Mouse (Mus musculus) skeletal muscle tissue, adult 2 months (tissue): Measurements from ENCODE around the gene Psmd12.
A peak's percentile ranks its signal among the peaks of the same experiment; 100 is the strongest.
"Not testable (repeated sequence)": the region's sequence is repeated elsewhere in the genome, so short reads cannot be mapped to it uniquely, and the experiment has no call there.

Source experiments
- DNase-seq: peaks from one replicate; pipeline ENCODE4 v3.0.0-alpha.2; 2012; ENCODE audit warnings: low read depth, low spot score

Gene Psmd12

DNA sequence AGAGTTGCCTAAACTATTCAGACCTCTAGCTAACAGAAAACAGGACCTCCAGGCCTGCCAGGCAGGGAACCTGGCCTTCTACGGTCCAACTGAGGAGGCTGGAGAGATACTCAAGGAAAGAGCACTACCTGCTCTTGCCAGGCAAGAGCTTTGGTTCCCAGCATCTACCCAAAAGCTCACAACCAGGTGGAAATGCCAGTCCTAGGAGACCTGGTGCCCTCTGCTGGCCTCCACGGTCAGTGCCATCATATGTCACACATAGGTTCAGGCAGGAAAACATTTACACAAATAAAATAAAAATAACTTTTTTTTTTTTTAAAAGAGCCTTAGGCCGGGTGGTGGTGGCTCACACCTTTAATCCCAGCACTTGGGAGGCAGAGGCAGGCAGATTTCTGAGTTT, 16.8 kb upstream of the Psmd12 start:
- no peak for DNase-seq

DNA sequence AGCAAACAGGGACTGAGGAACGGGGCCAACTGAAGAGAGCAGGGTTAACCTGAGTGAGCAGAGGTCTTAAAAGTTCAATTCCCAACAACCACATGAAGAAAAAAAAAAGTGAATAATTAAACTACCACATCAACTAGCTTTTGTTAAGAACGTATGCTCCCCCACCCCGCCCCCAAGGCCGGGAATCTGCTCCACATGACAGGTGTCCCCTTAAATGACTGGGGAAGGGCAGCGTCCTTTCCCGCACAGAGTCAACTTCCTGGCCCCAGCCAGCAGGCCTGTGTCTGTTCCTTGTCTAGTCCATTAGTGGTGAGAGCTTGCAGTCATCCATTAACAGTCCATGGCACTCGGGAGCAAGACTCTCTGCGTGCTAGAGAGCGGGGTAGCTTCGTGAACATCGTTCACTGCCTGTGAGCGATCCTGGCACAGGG, 16.0 kb upstream of the Psmd12 start:
- DNase-seq = no peak

DNA sequence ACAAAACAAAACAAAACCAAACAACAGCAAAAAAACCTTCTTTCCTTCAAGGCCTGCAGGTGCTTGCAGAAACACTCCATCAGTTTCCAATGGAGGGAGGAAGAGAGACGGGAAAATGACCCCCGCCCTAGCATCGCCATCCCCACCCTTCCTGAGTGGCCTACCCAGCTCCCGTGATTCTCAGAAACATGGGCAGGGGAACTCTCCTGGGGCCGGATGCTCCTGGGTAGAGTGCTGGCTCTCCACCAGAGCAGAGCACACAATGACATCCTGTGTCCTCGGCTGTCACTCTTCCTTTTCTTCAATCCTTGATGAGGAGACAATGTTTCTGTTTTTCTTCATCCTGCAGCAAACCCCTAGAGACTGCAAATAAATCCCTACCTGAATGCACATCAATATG, 15.1 kb upstream of the Psmd12 start:
- DNase-seq = no peak

DNA sequence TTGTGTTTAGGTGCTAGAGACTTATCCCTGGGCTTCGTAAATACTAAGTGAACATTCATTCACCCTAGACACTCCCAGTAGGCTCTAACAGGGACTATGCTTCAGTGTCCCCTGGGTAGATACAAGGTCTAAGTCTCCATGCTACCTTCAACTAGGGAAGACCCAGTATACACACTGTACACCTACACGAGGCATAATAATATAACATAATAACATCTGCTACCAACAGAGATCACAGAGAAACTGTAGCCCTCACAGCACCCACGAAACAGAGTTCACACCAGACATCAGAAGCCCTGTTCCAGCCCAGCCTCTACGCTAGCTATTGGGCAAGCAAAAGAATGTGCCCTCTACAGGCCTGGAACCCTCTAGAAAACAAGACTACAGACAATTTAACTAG, 14.2 kb upstream of the Psmd12 start:
- DNase-seq = no peak

DNA sequence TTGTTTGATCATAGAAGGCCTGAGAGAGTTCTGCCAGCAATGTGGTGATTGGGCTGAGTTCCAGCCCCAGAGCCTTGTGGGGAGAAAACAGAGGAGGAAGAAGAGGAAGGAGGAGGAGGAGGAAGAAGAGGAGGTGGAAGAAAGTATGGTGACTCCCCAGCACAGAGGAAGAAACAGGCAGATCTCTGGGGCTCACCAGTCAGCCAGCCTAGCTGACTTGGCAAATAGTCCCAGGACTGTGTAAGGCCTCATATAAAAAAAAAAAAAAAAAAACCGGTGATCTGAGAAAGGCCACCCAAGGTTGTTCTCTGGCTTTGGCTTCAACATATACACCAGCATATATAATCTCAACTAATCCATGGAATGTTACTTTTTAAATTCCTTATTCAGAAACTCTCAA, 13.3 kb upstream of the Psmd12 start:
- DNase-seq = no peak

DNA sequence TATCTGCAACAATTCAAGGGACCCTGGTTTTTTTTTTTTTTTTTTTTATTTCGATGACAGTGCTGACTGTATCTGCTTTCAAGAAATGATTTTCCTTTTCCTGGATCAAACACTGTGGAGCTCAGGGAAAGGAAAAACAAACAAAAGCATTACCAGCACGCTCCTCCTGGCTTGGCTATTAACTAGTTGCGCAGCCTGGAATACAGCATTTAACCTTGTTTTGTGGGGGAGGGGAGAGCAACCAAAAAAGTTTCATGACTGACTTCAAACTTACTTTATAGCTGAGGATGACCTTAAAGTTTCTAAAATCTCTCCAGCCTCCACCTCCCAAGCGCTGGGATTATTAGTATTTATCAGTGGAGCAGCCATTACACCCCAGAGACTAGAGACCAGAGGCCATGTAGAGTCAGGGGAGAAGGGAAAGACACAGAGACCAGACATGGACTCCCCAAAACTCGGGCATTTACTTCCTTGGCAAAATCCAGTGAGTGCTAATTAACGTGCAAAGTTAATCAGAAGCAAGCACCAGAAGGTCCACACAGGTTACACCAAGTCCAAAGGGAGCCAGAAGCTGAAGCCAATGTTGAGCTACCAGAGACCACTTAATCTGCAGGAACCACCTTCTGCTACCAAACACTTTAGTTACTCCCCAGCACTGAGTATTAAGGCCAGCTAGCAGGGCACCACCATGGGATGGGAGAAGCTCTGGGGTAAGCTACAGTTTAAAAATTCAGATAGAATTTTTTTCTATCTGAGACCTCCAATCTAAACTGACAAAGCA, 12.5 kb upstream of the Psmd12 start:
- no peak for DNase-seq

DNA sequence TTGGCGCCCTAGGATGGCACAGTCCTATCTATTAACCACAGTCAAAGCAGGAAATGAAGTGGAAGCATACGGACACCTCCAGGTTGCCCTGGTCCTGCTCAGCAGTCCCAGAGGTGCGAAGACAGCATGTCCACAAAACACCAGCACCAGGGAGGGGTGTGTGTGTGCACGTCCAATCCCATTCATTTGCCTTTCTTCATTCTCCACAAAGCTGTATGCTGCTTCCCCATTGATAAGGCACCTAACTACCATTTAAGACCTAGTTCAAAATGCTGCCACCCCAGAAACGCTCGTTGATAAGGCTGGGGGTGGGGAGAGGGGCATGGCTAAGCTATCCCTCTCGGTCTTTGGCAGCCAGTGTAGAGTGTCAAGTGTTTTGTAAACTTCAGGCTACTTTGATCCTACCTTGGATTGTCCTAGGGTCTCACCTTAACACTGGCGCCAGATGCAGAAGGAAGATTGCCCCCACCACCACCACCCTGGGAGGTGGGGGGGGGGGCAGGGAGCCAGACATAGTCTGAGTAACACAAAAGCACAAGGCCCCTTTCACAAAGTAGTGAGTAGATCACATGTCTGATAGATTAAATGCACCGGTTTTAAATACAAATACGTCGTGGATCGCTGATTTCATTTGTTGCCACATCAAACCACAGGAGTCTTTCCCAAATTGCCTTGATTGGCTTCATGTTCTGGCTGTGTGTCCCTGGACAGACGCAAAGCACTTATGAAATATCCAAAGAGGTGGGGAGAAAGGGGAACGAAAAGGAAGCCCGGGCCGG, 10.8 kb upstream of the Psmd12 start:
- no peak for DNase-seq

DNA sequence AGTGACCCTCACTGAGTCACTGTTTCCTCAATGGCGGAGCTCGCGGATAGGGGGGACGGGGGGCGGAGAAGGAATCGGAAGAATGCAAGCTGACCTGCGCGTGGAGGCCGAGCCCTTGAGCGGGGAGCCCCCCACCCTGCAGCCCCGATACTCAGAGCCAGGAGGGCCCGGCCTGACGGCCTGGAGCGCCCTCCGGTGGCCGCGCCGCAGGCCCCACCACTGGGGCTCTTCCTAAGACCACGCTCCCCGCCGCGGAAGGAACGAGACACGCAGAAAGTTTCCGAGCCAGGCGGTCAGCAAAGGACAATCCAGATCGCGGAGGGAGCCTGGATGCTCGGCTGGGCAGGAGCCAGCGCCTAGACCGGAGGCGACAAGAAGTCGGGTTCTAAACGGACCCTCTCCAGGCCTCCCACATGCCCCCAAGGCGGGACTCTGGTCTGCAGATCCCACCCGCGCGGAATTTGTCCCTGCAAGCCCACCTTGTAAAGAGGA, 10.2 kb upstream of the Psmd12 start:
- peak; percentile 67 for DNase-seq

DNA sequence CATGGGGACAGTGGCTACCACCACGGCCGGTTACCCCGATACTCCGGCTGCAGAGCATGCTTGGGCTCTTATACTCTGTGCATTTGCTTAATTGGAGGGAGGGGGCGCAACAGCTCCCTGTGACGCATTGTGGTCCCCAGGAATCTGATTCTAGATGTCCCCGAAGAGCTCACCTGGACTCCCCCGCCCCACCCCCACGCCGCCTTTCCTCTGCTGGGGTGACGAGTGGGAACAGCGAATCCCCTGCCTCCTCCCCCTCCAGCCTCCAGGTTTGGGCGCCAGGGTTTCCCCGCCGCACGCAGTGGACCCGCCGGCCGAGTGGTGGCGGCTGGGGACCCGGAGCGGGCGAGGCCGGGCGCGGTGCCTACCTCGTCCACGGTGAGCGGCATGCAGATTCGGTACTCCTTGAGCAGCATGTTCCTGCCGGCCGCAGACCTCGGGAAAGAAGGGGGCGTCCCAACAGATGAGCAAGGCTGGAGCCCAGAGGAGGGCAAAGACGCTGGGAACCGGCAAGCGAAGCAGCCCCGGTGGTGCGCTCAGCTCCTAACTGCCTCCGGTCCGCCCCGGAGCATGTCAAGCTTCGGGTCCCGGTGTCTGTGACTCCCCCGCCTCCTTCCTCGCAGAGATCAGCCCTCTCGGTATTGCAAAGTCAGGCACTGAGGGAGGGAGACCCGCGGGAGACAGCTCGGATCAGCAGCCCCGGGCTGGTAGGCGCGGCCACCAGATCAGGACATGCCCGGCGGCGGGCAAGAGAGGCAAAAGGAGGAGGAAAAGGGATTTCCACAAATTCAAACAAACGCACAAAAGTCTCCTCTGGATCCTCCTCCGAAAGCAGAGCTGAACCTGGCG, 9.5 kb upstream of the Psmd12 start:
- DNase-seq = no peak

DNA sequence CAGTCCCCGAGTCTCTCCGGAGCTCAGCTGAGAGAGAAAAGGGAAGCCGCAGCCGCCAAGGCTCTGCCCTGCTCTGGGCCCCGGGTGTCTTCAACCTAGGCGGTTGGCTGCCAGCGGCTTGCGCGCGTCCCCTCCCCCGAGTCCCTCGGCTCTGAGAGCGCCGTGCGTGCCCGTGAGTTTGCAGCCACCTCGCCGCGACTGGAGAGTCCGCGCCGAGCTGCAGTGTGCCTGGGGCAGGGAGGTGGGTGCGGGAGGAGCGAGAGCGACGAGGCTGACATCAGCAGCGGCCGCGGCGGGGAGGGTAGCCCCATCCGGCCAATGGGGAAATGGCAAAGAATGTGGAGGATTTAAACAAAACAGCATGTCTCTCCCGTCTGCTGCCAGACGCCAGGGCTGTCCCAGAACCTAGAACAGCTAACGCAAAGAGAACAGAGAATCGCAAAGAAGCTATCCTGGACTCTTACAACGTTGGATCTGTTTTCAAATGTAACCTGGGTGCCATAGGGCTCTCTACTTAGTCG, 8.7 kb upstream of the Psmd12 start, which contains the start of gene Pitpnc1:
Gene Pitpnc1, minus strand, starts transcription at position 179 of the 521 bp plus-strand sequence.
- peak; percentile 64 for DNase-seq

DNA sequence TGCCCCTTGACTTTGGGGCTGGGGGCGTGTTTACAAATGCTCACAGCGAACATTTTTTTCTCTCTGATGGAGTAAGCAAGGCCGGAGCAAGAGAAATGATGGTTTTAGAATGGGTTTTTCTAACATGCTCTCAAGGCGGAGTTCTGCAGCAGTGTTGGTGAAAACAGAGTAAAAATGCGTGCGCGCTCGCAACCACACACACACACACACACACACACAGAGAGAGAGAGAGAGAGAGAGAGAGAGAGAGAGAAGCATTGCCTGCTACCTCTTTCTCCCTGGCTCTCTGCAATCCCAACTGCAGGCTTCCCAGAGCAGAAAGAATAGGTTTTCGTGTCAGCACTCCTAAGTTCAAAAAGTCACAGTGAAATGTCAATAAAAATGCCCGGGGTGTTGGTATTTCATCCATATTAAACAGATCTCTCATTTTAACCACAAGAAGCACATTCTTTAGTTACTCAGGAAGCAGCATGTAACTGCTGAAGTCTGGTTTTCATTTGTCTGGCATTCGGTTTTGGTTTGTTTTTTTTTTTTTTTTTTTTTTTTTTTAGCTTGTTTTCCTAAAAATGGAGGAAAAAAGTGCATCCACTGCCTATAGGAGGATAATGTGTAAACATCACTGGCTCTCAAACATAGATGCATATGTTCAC, 8.1 kb upstream of the Psmd12 start:
- DNase-seq = no peak

DNA sequence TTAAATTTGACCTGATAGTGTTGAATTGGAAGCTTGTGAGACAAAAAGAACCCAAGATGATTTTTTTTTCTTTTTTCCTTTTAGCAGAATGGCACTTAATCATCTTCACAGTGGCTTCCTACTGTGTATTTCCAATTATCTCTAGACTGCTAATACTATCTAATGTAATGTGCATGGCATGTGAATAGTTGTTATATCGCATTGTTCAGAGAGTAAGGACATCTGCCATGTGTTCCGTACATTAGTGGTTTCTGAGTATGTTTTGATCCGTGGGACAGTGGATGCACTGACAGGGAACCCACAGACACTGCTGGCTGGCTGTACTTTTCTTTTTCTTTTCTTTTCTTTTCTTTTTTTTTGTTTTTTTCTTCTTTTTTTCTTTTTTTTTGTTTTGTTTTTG, 7.0 kb upstream of the Psmd12 start:
- DNase-seq = no peak

DNA sequence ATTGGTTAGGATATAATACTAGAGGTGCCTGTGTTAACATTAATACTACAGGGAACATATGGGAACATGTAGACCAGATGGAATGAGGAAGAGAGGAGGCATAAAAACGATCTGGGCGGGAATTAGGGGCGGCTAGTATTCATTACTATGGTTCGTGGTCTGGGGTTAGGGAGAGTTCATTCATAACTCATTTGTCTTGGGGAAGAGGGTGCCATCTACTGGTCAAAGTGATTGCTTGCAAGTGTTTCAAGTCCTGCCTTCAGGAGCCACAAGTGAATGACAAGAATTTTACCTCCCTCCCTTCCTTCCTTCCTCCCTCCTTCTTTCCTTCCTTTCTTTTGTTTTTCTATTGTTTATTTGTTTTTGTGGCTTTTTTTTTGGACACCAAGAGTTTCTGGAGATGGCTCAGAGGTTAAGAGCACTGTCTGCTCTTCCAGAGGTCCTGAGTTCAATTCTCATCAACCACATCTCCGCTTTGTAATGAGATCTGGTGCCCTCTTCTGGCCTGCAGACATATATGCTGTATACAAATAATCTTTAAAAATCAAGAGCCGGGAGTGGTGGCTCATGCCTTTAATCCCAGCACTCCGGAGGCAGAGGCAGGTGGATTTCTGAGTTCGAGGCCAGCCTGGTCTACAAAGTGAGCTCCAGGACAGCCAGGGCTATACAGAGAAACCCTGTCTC, 6.0 kb upstream of the Psmd12 start:
- peak; percentile 80 for DNase-seq

DNA sequence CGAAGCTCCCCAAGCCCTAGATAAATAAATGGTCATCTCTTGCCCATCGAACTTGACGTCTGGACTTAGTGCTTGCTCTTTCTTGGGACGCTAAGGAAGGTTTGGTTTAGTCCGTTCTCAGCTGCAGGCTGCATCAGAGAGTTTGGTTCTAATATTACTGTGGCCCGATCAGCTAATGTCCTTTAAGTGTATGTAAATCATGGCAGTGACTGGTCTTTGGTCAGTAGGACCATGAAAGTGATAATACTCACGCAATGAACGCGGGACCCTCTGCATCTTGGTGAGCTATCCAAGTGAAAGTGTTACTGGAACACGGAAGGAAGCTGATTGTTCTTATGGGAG, 549 bp downstream of the Psmd12 start:
- no peak for DNase-seq

DNA sequence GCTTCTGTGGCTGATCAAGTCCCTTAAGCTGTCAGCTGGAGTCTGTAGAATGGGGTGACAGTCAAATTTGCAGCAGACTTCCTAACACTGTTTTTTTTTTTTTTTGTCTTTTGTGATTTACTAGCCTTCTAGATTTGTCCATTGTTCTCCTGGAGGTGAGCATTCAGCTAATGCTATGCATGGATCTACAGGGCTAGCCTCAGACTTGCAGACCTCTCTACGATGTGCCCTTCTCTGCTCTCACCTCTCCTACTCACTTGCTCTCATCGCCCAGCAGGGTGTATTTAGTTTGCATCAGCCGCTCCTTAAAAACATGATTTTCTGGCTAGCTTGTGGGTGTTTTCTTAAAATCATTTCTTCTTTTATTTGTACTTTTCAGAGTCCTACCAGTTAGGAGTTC, 5.1 kb downstream of the Psmd12 start:
- DNase-seq = no peak

DNA sequence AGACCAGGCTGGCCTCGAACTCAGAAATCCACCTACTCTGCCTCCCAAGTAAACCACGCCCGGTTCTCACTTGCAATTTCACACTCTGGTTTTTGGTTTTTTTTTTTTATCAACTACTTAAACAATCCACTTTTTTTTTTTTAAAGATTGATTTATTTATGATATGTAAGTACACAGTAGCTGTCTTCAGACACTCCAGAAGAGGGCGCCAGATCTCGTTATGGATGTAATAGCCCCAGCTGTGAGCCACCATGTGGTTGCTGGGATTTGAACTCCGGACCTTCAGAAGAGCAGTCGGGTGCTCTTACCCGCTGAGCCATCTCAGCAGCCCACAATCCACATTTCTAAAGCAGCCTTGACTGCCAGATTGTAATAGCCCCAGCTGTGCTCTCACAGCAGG, 23.5 kb downstream of the Psmd12 start:
- no peak for DNase-seq

DNA sequence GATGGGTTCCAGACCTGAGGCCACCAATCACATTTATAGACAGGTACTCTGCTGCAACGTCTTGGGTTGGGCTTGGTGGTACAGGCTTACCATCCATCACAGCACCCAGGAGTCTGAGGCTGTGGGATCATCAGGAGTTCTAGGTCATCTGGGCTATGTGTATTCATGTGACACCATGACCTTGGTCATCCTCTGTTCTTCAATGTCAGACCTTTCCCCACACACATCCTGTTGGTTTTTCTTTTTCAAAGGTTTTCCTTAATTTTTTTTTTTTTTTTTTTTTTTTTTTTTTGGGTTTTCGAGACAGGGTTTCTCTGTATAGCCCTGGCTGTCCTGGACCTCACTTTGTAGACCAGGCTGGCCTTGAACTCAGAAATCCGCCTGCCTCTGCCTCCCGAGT, 25.1 kb downstream of the Psmd12 start:
- not testable (repeated sequence) for DNase-seq

DNA sequence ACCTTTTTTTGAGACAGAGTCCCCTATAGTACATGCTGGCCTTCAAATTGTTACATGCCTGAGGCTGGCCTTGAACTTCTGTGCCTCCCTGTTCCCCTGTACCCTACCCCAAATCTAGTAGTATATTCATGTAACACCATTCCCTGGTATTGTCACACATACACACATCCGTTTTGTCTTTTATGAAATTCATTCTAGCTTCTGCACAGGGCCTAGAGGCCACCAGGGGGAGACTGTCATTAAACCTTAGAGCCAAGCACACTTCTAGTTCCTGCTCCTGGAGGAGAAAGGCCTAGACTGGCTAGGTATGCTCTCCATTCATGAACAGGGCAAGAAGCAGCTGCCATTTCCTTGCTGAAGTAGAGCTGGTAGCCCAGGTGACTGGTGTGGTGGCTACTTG, 27.0 kb downstream of the Psmd12 start:
- no peak for DNase-seq

DNA sequence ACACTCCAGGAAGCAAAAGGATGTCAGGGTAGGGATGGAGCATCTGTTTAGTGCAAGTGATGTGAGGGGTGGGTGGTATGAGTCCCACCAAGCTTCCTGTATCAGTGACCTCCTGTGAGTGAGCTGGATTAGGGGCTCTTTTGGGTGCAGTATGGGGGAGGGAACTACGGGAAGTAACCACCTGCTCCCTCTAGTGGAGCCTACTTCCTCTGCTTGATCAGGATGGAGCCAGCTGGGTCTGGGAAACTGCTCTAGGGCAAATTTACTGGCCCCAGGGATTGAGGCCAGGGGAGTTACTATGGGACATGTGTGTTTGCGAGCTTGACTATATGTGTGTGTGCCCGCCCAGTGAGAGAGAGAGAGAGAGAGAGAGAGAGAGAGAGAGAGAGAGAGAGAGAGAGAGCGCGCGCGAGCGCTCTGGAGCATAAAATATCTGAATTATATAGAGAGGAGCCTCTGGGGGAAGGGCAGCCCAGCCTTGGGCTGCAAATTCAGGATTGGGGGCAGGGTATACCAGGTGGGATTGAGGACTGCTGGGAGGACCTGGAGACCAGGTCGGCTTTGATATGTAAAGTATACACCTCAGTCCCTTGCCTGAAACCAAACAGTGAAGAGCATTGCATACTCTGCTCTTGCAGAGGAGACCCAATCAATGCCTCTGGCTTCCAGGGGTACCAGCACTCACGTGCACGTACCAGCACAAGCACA, 30.5 kb downstream of the Psmd12 start:
- no peak for DNase-seq
